Mouse (Mus musculus) C2C12 (cell line): ENCODE measurements at regions not wholly inside any gene's neighbourhood (a gene's known extent, or its start where the extent isn't known, plus 50 kb on each side); places are given as distances from the start of the nearest gene placed in this dataset.

Source experiments
- H3K27me3 ChIP-seq: one replicate; pipeline ENCODE4 v1.6.1; 2011; ENCODE audit not compliant: control insufficient read depth, insufficient read depth, insufficient read length
- H3K36me3 ChIP-seq: one replicate; pipeline ENCODE4 v1.6.1; 2011; ENCODE audit not compliant: control insufficient read depth, insufficient read depth
- H3K4me3 ChIP-seq: one replicate; pipeline ENCODE4 v1.5.1; 2011; ENCODE audit warnings: mild to moderate bottlenecking, control low read depth; ENCODE audit not compliant: poor library complexity, insufficient read depth, severe bottlenecking
- H3K79me2 ChIP-seq: one replicate; pipeline ENCODE4 v1.6.1; 2011; ENCODE audit not compliant: control insufficient read depth, insufficient read depth
- H3K79me3 ChIP-seq: one replicate; pipeline ENCODE4 v1.6.1; 2011; ENCODE audit warnings: low read depth, control low read depth
- H3ac ChIP-seq: one replicate; pipeline ENCODE3; 2011; ENCODE audit warnings: low read depth; ENCODE audit not compliant: control insufficient read depth, insufficient read length
- CEBPB ChIP-seq: IDR thresholded peaks from one replicate; pipeline ENCODE4 v1.6.1; 2011; ENCODE audit warnings: low read depth, mild to moderate bottlenecking, control low read depth, moderate library complexity
- CTCF ChIP-seq: IDR thresholded peaks from one replicate; pipeline ENCODE4 v1.5.1; 2011; ENCODE audit not compliant: control insufficient read depth, insufficient read depth, insufficient read length
- FOSL1 ChIP-seq: IDR thresholded peaks from one replicate; pipeline ENCODE4 v1.8.0; 2011; ENCODE audit warnings: mild to moderate bottlenecking, low read length; ENCODE audit not compliant: poor library complexity, insufficient read depth, severe bottlenecking
- MAX ChIP-seq: IDR thresholded peaks from one replicate; pipeline ENCODE4 v1.6.1; 2011; ENCODE audit warnings: mild to moderate bottlenecking, control low read depth
- MYOD1 ChIP-seq: IDR thresholded peaks from one replicate; pipeline ENCODE4 v1.6.1; 2011; ENCODE audit warnings: low read depth; ENCODE audit not compliant: control insufficient read depth, insufficient read length
- MYOG ChIP-seq: IDR thresholded peaks from one replicate; pipeline ENCODE4 v1.6.1; 2011; ENCODE audit not compliant: control insufficient read depth, insufficient read length; ENCODE audit errors: extremely low read depth
- USF1 ChIP-seq: IDR thresholded peaks from one replicate; pipeline ENCODE4 v1.6.1; 2011; ENCODE audit warnings: low read depth, mild to moderate bottlenecking, control low read depth, moderate library complexity

DNA sequence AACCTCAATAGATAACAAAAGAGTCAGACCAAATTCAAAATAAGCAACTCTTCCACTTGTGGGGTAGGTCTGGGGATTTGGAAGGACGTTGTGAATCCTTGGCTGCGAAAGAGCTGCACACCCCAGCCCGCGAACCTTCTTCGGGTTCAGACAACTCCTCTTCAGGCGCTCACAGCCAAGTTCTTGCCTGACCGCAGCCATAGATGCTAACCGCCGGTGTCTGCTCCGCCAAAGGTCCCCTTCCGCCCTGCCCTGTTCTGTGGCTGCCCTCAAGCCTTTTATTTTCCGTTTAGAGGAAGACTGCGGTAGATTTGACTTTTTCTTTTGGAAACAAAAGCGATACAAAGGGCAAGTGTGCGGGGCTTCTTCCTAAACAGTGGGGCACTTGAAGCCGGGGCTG lies 68.6 kb upstream of the Hnrnpk start:
- TF ChIP-seq CTCF, result no peak
- TF ChIP-seq MYOD1, result no peak
- no peak for TF ChIP-seq MYOG
- no peak for TF ChIP-seq FOSL1
- no peak for TF ChIP-seq MAX
- Histone ChIP-seq H3K79me2 (no peaks in the 10 kb centered on the region), H3K4me3 (no peak overlapping the region), H3K79me3 (no peaks in the 10 kb centered on the region), H3ac (no peak overlapping the region), H3K27me3 (no peaks in the 10 kb centered on the region), H3K36me3 (no peaks in the 10 kb centered on the region)

DNA sequence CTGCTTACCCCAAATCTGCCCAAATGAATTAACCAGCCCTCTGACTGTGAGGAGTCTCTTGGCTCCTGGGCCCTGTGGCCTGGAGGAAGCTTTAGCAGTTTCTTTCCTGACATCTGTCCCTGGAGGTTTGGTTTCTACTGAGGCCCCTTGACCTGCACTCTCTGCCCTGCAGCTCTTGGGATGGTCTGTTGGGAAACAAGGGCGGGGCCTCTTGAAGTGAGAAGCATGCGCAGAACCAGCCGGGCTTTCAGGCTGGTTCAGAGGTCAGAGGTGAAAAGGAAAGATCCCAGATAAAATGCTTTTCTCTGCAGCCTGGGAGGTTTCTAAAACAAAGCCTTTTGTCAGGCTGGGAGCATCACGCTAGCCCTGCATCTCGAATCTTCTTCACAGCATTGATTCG lies 66.6 kb upstream of the Hnrnpk start:
- Histone ChIP-seq H3K79me2 (no peaks in the 10 kb centered on the region), H3K79me3 (no peaks in the 10 kb centered on the region), H3K4me3 (no peak overlapping the region), H3K27me3 (no peaks in the 10 kb centered on the region), H3K36me3 (no peaks in the 10 kb centered on the region), H3ac (no peak overlapping the region)
- TF ChIP-seq MYOD1 (no peak), CEBPB (no peak)

DNA sequence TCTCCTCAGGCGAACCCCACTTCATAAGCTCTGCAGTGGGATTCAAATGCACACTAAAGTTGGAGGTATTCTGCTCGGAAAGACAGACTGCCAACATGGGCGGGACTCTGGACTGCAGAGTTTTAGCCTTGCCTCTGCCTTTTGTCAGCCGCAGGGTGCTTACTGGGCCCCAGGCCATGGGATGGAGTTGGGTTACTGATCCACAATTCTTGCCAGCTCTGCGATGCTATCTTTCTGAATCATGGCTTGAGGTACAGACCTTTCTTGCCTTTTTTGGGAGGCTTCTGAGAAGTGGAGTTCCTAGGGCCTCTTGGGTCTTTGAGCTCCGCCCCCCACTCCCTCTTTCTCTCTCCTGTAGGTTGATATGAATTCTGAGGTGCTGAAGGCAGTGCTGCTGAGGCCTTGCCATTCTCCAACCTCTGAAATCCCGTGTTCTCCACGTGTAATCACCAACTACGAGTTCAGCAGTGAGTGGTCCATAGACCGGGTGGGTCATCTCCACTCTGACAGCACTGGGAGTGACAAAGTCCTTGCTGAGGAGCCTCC lies 64.0 kb upstream of the Hnrnpk start:
- Histone ChIP-seq H3ac (no peak overlapping the region), H3K27me3 (no peaks in the 10 kb centered on the region), H3K79me3 (no peaks in the 10 kb centered on the region), H3K79me2 (no peaks in the 10 kb centered on the region), H3K36me3 (no peaks in the 10 kb centered on the region), H3K4me3 (no peak overlapping the region)
- TF ChIP-seq CTCF (no peak), MAX (no peak), CEBPB (no peak), FOSL1 (no peak), MYOG (no peak), USF1 (no peak), MYOD1 (no peak)

DNA sequence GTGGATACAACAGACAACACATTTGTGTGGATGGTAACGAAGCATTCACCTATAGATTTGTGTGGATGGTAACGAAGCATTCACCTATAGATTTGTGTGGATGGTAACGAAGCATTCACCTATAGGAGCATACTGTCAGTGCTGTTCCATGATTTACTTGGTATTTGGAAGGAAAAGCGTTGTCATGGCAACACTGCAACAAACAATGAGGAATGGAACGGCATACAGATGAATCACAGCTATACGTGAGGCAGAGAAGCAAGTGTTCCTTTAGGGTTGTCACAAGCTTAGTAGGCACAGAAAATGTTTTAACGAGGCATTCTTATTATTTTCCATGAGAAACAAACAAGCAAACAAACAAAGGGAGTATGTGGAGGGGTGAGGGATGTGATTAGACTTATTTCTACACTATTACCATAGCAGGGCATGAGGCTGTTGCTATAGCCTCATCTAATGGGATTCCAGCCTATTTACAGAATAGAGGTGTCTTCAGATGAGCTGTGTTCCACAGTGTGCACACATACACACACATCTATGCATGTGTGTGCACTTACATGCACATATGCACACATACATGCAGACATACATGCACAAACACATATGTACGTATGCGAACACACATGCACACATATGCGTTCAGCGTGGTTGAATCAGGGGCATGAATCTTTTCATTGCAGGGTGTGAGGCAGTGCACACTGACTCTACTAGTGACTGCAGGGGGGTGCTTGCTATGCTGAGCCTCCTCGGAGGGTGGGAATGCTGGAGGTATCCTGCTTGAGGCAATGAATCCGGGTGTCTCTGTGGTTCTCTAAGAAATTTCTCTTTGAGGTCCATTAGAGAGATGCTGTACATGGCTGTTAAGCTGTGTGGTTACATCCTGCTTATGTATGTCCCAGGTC lies 62.3 kb upstream of the Hnrnpk start:
- TF ChIP-seq MYOD1 (no peak), CTCF (no peak), CEBPB (no peak), MYOG (no peak), USF1 (no peak), MAX (no peak), FOSL1 (no peak)
- H3K4me3 ChIP-seq, result no peak overlapping the region
- no peaks in the 10 kb centered on the region for H3K27me3 ChIP-seq
- H3K36me3 ChIP-seq, result no peaks in the 10 kb centered on the region
- H3K79me3 ChIP-seq, result no peaks in the 10 kb centered on the region
- H3K79me2 ChIP-seq, result no peaks in the 10 kb centered on the region
- no peak overlapping the region for H3ac ChIP-seq
